In the genomic region with DNA sequence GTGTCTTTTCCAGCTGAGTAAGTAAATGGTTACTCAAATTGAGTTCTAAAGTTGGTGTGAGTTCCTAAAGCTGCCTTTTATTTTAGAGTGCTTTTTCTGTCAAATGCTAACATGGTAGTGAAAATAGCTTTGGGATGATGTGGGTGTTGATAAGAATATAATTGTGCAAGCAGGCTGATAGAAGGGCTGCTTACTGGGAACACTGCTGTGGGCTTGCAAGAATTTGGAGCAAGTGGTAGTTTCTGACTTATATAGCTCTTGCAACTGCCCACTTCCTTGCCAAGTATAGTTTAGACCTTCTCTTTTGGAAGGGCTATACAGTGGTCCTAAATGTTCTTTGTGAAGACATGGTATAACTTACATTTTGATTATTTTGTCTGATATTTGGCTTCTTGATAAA, we compare ENCODE assay signal across 18 mouse cellular contexts.
"Had no signal": no experiment of that assay in that cellular context is flagged by ENCODE, and none has a peak within 500 bp of the region (broad histone marks: within the 10 kb centered on the region; RNA-seq: fewer than 3 reads in every experiment).

No protein-coding gene starts in this region.

- ATAC-seq: liver, embryonic 12.5 days; midbrain, embryonic 15.5 days had no signal

- H3K4me2 ChIP-seq: limb, embryonic 13.5 days; liver, embryonic 12.5 days; liver, embryonic 15.5 days; midbrain, embryonic 12.5 days; midbrain, embryonic 15.5 days; neural tube, embryonic 12.5 days; neural tube, embryonic 15.5 days had no signal

- H3K27ac ChIP-seq: limb, embryonic 10.5 days; limb, embryonic 13.5 days; liver, embryonic 12.5 days; liver, embryonic 15.5 days; macrophage; midbrain, embryonic 12.5 days; midbrain, embryonic 15.5 days; neural tube, embryonic 12.5 days; neural tube, embryonic 15.5 days had no signal

- H3K9me3 ChIP-seq: limb, embryonic 10.5 days; limb, embryonic 13.5 days; liver, embryonic 12.5 days; liver, embryonic 15.5 days; midbrain, embryonic 12.5 days; midbrain, embryonic 15.5 days; neural tube, embryonic 12.5 days; neural tube, embryonic 15.5 days had no signal

- H3K4me3 ChIP-seq: limb, embryonic 10.5 days; limb, embryonic 13.5 days; liver, embryonic 12.5 days; liver, embryonic 15.5 days; midbrain, embryonic 12.5 days; midbrain, embryonic 15.5 days; neural tube, embryonic 12.5 days; neural tube, embryonic 15.5 days had no signal

- DNase-seq: kidney, adult 18-20 months; kidney, adult 9 months; kidney, postnatal 14 days; kidney, postnatal 4 days; liver; lung, adult 2 months; thymus, adult 2 months; thymus, postnatal 14 days; thymus, postnatal 4 days had no signal

- H3K27me3 ChIP-seq: limb, embryonic 13.5 days; liver, embryonic 12.5 days; liver, embryonic 15.5 days; midbrain, embryonic 12.5 days; midbrain, embryonic 15.5 days; neural tube, embryonic 12.5 days; neural tube, embryonic 15.5 days had no signal

- H3K36me3 ChIP-seq: midbrain, embryonic 15.5 days; neural tube, embryonic 12.5 days; neural tube, embryonic 15.5 days had no signal

- H3K9ac ChIP-seq: limb, embryonic 13.5 days; liver, embryonic 12.5 days; liver, embryonic 15.5 days; midbrain, embryonic 12.5 days; midbrain, embryonic 15.5 days; neural tube, embryonic 12.5 days; neural tube, embryonic 15.5 days had no signal
